Mouse (Mus musculus): ENCODE results near the gene Dst. TPM values are rescaled to one million over a fixed set of nuclear protein-coding genes. Genes with fewer than 3 reads are reported as not detected.

The Dst gene
- total and polyA plus RNA-seq, 3 experiments, result 0.08 to 0.60 TPM; not detected in 1

DNA sequence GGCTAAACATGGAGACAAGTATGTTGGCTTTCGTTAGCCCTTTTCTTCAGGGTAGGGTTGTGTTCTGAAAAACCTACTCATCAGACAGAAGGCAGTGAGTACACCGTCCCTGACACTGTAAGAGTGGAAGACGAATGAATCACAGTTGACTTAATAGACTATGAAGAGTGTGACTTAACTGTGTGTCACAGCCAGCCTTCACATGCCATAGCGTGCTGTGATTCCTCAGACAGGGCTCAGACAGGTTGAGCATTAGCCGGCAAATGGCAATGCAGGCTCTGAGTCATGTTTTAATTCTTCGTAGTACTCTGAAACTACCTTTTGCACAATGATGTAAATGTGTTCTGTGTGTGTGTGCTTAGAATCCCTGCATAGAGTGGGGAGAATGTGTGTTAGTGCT lies 278.0 kb downstream of the Dst start:
- no peaks in the 10 kb centered on the region for H3K9me3 ChIP-seq (replicated peaks; ENCODE audit: insufficient read depth, low read length)
- no peak overlapping the region for H3K4me3 ChIP-seq (ENCODE audit: control insufficient read depth in 1 of 2, insufficient read depth in 1 of 2, low read depth in 2 of 2, low read length in 2 of 2)
- TF ChIP-seq USF1 (IDR thresholded peaks at IDR 0.05; ENCODE audit: low read depth, low read length) (no peak), ETS1 (IDR thresholded peaks at IDR 0.05; ENCODE audit: low read depth, low read length) (no peak), POLR2AphosphoS5 (IDR thresholded peaks at IDR 0.05; ENCODE audit: borderline replicate concordance, low read depth, low read length) (no peak), SMC3 (IDR thresholded peaks at IDR 0.05; ENCODE audit: low read depth, low read length) (no peak), CTCF (IDR thresholded peaks at IDR 0.05 in 2 of 3, conservative IDR thresholded peaks at IDR 0.05 in 1 of 3; ENCODE audit: control insufficient read depth in 1 of 3, insufficient read depth in 1 of 3, low read depth in 2 of 3, low read length in 3 of 3, poor library complexity in 1 of 3, severe bottlenecking in 1 of 3) (no peak), MAFK (IDR thresholded peaks at IDR 0.05; ENCODE audit: borderline replicate concordance, low read depth, low read length) (no peak), TBP (IDR thresholded peaks at IDR 0.05; ENCODE audit: low read depth, low read length) (no peak), ZMIZ1 (IDR thresholded peaks at IDR 0.05; ENCODE audit: low read depth, low read length) (no peak), UBTF (IDR thresholded peaks at IDR 0.05; ENCODE audit: borderline replicate concordance, insufficient read depth, low read depth, low read length) (no peak), GABPA (IDR thresholded peaks at IDR 0.05; ENCODE audit: low read depth, low read length) (no peak), POLR2A (IDR thresholded peaks at IDR 0.05; ENCODE audit: control insufficient read depth in 1 of 2, insufficient read depth in 1 of 2, low read depth in 1 of 2, low read length in 2 of 2, poor library complexity in 1 of 2) (no peak), GATA1 (IDR thresholded peaks at IDR 0.05; ENCODE audit: low read depth, low read length) (no peak)
- no peak overlapping the region for H3K9ac ChIP-seq (ENCODE audit: control insufficient read depth, low read depth, low read length, poor library complexity, severe bottlenecking)
- H3K79me2 ChIP-seq (ENCODE audit: control insufficient read depth, insufficient read depth, low read length, poor library complexity), result no peaks in the 10 kb centered on the region
- no peak overlapping the region for H3K27ac ChIP-seq (ENCODE audit: control insufficient read depth, low read depth, low read length)
- no peak for DNase-seq (ENCODE audit: low read depth, low spot score)
- H3K27me3 ChIP-seq (ENCODE audit: control insufficient read depth in 1 of 2, insufficient read depth in 2 of 2, low read length in 2 of 2), result no peaks in the 10 kb centered on the region
- no peaks in the 10 kb centered on the region for H3K4me1 ChIP-seq (ENCODE audit: control insufficient read depth in 1 of 2, insufficient read depth in 2 of 2, low read length in 2 of 2)
- no peaks in the 10 kb centered on the region for H3K36me3 ChIP-seq (ENCODE audit: control insufficient read depth in 1 of 2, insufficient read depth in 2 of 2, low read length in 2 of 2)

DNA sequence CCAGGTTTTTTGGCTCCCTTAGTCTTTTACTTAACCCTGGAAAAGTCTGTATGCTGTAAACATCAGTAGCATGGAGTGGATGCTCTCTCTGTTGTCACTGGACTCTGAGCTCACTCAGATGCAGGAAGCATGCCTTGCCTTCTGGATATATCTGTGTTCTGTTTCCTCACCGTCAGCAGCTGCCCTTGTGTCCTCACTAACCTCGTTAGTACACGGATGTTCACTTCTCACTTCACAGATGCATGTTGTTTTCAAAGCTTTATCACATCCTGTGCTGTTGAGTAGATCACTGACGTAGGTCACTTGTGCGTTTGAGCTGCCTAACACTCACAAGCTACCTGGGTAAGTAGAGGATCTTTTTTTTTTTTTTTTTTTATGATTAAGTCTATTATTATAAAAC lies 279.5 kb downstream of the Dst start:
- no peak overlapping the region for H3K9ac ChIP-seq (ENCODE audit: control insufficient read depth, low read depth, low read length, poor library complexity, severe bottlenecking)
- no peaks in the 10 kb centered on the region for H3K36me3 ChIP-seq (ENCODE audit: control insufficient read depth in 1 of 2, insufficient read depth in 2 of 2, low read length in 2 of 2)
- DNase-seq (ENCODE audit: low read depth, low spot score), result no peak
- no peaks in the 10 kb centered on the region for H3K4me1 ChIP-seq (ENCODE audit: control insufficient read depth in 1 of 2, insufficient read depth in 2 of 2, low read length in 2 of 2)
- H3K4me3 ChIP-seq (ENCODE audit: control insufficient read depth in 1 of 2, insufficient read depth in 1 of 2, low read depth in 2 of 2, low read length in 2 of 2), result no peak overlapping the region
- TF ChIP-seq SIN3A (IDR thresholded peaks at IDR 0.05; ENCODE audit: low read length) (no peak), RAD21 (IDR thresholded peaks at IDR 0.05; ENCODE audit: low read depth, low read length) (no peak), MAZ (IDR thresholded peaks at IDR 0.05; ENCODE audit: low read depth, low read length) (no peak), POLR2A (IDR thresholded peaks at IDR 0.05; ENCODE audit: control insufficient read depth in 1 of 2, insufficient read depth in 1 of 2, low read depth in 1 of 2, low read length in 2 of 2, poor library complexity in 1 of 2) (no peak), POLR2AphosphoS2 (IDR thresholded peaks at IDR 0.05; ENCODE audit: low read length) (no peak), MXI1 (IDR thresholded peaks at IDR 0.05; ENCODE audit: low read depth, low read length) (no peak)
- no peaks in the 10 kb centered on the region for H3K27me3 ChIP-seq (ENCODE audit: control insufficient read depth in 1 of 2, insufficient read depth in 2 of 2, low read length in 2 of 2)
- H3K9me3 ChIP-seq (replicated peaks; ENCODE audit: insufficient read depth, low read length), result no peaks in the 10 kb centered on the region
- no peaks in the 10 kb centered on the region for H3K79me2 ChIP-seq (ENCODE audit: control insufficient read depth, insufficient read depth, low read length, poor library complexity)
- no peak overlapping the region for H3K27ac ChIP-seq (ENCODE audit: control insufficient read depth, low read depth, low read length)

Measured in MEL (cell line).